19 mouse cellular contexts compared by ENCODE assay signal in the genomic region with DNA sequence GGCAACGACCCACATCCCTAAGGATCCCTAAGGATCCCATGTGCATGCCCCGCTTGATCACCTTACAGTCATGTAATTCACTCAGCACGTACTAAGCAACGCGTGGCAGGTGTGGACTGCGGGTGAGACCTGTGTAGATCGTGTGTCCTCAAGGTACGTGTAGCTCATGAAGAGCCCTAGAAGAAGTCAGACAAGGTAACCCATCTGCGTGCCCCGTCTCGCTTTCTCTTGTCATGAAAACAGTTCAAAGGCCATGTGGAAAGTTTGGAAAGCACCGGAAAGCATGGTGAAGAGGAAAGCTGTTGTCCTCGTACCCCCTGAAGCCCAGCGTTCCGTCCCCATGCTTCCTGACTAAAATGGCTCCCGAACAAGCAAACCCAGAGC. TPM values are rescaled to one million over a fixed set of nuclear protein-coding genes. Genes with fewer than 3 reads are reported as not detected.
DNase-seq lines count a peak whose midpoint lies in the region; ATAC-seq and TF ChIP-seq lines count a peak whose summit lies in the region.
"Had no signal": no experiment of that assay in that cellular context is flagged by ENCODE, and none has a peak within 500 bp of the region (broad histone marks: within the 10 kb centered on the region; RNA-seq: fewer than 3 reads in every experiment).

No protein-coding gene starts in this region.

- no peaks in the 10 kb centered on the region for H3K27me3 ChIP-seq in heart, embryonic 10.5 days (ENCODE audit: insufficient read depth, poor library complexity, severe bottlenecking)
- H3K27me3 ChIP-seq in heart, embryonic 11.5 days (ENCODE audit: control insufficient read depth, insufficient read depth, low read length), result no peaks in the 10 kb centered on the region
- no peaks in the 10 kb centered on the region for H3K27me3 ChIP-seq in spleen, adult 2 months (ENCODE audit: control insufficient read depth, insufficient read depth, low read length)
- no peaks in the 10 kb centered on the region for H3K27me3 ChIP-seq in liver, embryonic 15.5 days
- H3K27me3 ChIP-seq: embryonic facial prominence, embryonic 13.5 days; megakaryocyte, embryonic 14.5 days; midbrain, embryonic 15.5 days had no signal

- no peak overlapping the region for H3K4me2 ChIP-seq in heart, embryonic 11.5 days
- H3K4me2 ChIP-seq in liver, embryonic 15.5 days, result peak overlapping the region; percentile 44
- H3K4me2 ChIP-seq: midbrain, embryonic 15.5 days had no signal

- no peak for ATAC-seq in heart, embryonic 11.5 days (replicated peaks; ENCODE audit: insufficient number of reproducible peaks, low FRiP score, low TSS enrichment)
- no peak for ATAC-seq in liver, embryonic 15.5 days (ENCODE audit: insufficient read depth)
- ATAC-seq: forebrain, postnatal 0 days; hindbrain, embryonic 16.5 days; midbrain, embryonic 15.5 days had no signal

- no peaks in the 10 kb centered on the region for H3K9me3 ChIP-seq in heart, embryonic 10.5 days
- no peaks in the 10 kb centered on the region for H3K9me3 ChIP-seq in heart, embryonic 11.5 days (replicated peaks; ENCODE audit: control insufficient read depth, low read length)
- no peaks in the 10 kb centered on the region for H3K9me3 ChIP-seq in liver, embryonic 15.5 days (replicated peaks)
- H3K9me3 ChIP-seq: embryonic facial prominence, embryonic 13.5 days; megakaryocyte, embryonic 14.5 days; midbrain, embryonic 15.5 days had no signal

- H3K27ac ChIP-seq in heart, embryonic 10.5 days, result peak overlapping the region; percentile 72; the same call in 1 of the 2 replicates
- H3K27ac ChIP-seq in heart, embryonic 11.5 days (ENCODE audit: low read depth, low read length), result no peak overlapping the region
- H3K27ac ChIP-seq in spleen, adult 2 months (ENCODE audit: insufficient read depth, low read length), result peak overlapping the region; percentile 35
- H3K27ac ChIP-seq in liver, embryonic 15.5 days (replicated peaks), result no peak overlapping the region
- H3K27ac ChIP-seq: midbrain, embryonic 15.5 days had no signal

- peaks cover 85% of the 10 kb centered on the region for H3K4me1 ChIP-seq in heart, embryonic 10.5 days
- H3K4me1 ChIP-seq in heart, embryonic 11.5 days (ENCODE audit: control insufficient read depth, insufficient read depth, low read length), result peaks cover 75% of the 10 kb centered on the region
- H3K4me1 ChIP-seq in spleen, adult 2 months (ENCODE audit: control insufficient read depth, insufficient read depth, insufficient read length), result peaks cover 19% of the 10 kb centered on the region; the same call in 1 of the 2 replicates
- H3K4me1 ChIP-seq in liver, embryonic 15.5 days (replicated peaks), result peaks cover 64% of the 10 kb centered on the region

- DNase-seq in heart, embryonic 10.5 days (ENCODE audit: low spot score), result peak; percentile 67
- no peak for DNase-seq in spleen, adult 2 months (ENCODE audit: low read depth in 1 of 2, low spot score in 2 of 2)
- DNase-seq in spleen, adult 18-20 months, result no peak
- DNase-seq in cerebellum, postnatal 14 days, result no peak
- no peak for DNase-seq in adrenal gland, postnatal 36 days
- no peak for DNase-seq in urinary bladder, postnatal 36 days (ENCODE audit: low spot score in 2 of 2)
- DNase-seq: adrenal gland, postnatal 14 days; cerebellum, adult 8-10 months; forebrain, postnatal 0 days; gastrocnemius, postnatal 10 days; heart, postnatal 36 days; retina, postnatal 1 day; right cerebral cortex, postnatal 4 days had no signal

- H3K4me3 ChIP-seq in heart, embryonic 10.5 days, result no peak overlapping the region
- H3K4me3 ChIP-seq in heart, embryonic 11.5 days (ENCODE audit: low read depth, low read length), result no peak overlapping the region
- no peak overlapping the region for H3K4me3 ChIP-seq in spleen, adult 2 months (ENCODE audit: extremely low read depth, insufficient read depth, insufficient read length)
- H3K4me3 ChIP-seq in liver, embryonic 15.5 days (replicated peaks), result no peak overlapping the region
- H3K4me3 ChIP-seq: embryonic facial prominence, embryonic 13.5 days; midbrain, embryonic 15.5 days had no signal

- TF ChIP-seq CTCF in spleen, adult 2 months (IDR thresholded peaks at IDR 0.05; ENCODE audit: extremely low read depth, insufficient read depth, insufficient read length, insufficient replicate concordance), result no peak

- 89% methylated on average over 16 of the region's 16 CpGs for WGBS in heart, embryonic 10.5 days
- WGBS in heart, embryonic 11.5 days (ENCODE audit: insufficient replicate concordance), result 88% methylated on average over 16 of the region's 16 CpGs
- WGBS in spleen, adult 2 months, result 93% methylated on average over 16 of the region's 16 CpGs
- WGBS in liver, embryonic 15.5 days (ENCODE audit: insufficient replicate concordance), result 84% methylated on average over 16 of the region's 16 CpGs

- H3K9ac ChIP-seq in heart, embryonic 11.5 days (ENCODE audit: low read depth, low read length), result no peak overlapping the region
- H3K9ac ChIP-seq in liver, embryonic 15.5 days, result no peak overlapping the region
- H3K9ac ChIP-seq: embryonic facial prominence, embryonic 13.5 days; forebrain, postnatal 0 days; midbrain, embryonic 15.5 days had no signal

- no peaks in the 10 kb centered on the region for H3K36me3 ChIP-seq in heart, embryonic 10.5 days
- H3K36me3 ChIP-seq in heart, embryonic 11.5 days (ENCODE audit: control insufficient read depth, insufficient read depth, low read length), result no peaks in the 10 kb centered on the region
- H3K36me3 ChIP-seq in spleen, adult 2 months (ENCODE audit: control insufficient read depth, insufficient read depth, low read length), result no peaks in the 10 kb centered on the region
- H3K36me3 ChIP-seq in liver, embryonic 15.5 days (replicated peaks), result no peaks in the 10 kb centered on the region
- H3K36me3 ChIP-seq: embryonic facial prominence, embryonic 13.5 days; midbrain, embryonic 15.5 days had no signal

- no peak for TF ChIP-seq POLR2A in spleen, adult 2 months (IDR thresholded peaks at IDR 0.05; ENCODE audit: low read depth, low read length)

RNA-seq across cellular contexts. Expression of a gene that starts 21.5 kb away (rescaled TPM):
- polyA plus RNA-seq in heart, embryonic 10.5 days (2016; fragmentation: Nextera tagmentation; extraction: Ambion mirVana), result 35.2 and 37.0 TPM in 2 replicates
- 33.5 and 37.2 TPM in 2 replicates for polyA plus RNA-seq in heart, embryonic 11.5 days (2014; fragmentation: Nextera tagmentation; extraction: Ambion mirVana)
- 16.4 and 17.1 TPM in 2 replicates for polyA plus RNA-seq in spleen, adult 2 months (2012; rRNA removed)
- polyA plus RNA-seq in liver, embryonic 15.5 days (2015; fragmentation: Nextera tagmentation; extraction: Ambion mirVana), result 3.7 and 4.0 TPM in 2 replicates
- total RNA-seq in adrenal gland, postnatal 36 days (2021), result 10 to 100 TPM; 24.3 to 26.9 TPM

Comparison
In these comparisons a context has a peak if more than half of its experiments do, and no peak if none do; other contexts are left out.
1. H3K27ac ChIP-seq: peak in heart, embryonic 10.5 days (single experiment) and spleen, adult 2 months (single experiment); none in heart, embryonic 11.5 days (single experiment) and liver, embryonic 15.5 days (single experiment).